Mouse (Mus musculus) embryonic fibroblast, embryonic 13.5 days (primary cell): ENCODE data around the gene Tax1bp1.

Experiments used
- CTCF ChIP-seq: IDR thresholded peaks from 2 replicates; pipeline ENCODE4 v1.5.1; 2011; ENCODE audit warnings: mild to moderate bottlenecking, control low read depth, low read length, moderate library complexity, borderline replicate concordance; ENCODE audit not compliant: insufficient read depth
- POLR2A ChIP-seq: IDR thresholded peaks from 2 replicates; pipeline ENCODE4 v1.6.1; 2011; ENCODE audit warnings: low read depth, mild to moderate bottlenecking, control low read depth, low read length, moderate library complexity

DNA sequence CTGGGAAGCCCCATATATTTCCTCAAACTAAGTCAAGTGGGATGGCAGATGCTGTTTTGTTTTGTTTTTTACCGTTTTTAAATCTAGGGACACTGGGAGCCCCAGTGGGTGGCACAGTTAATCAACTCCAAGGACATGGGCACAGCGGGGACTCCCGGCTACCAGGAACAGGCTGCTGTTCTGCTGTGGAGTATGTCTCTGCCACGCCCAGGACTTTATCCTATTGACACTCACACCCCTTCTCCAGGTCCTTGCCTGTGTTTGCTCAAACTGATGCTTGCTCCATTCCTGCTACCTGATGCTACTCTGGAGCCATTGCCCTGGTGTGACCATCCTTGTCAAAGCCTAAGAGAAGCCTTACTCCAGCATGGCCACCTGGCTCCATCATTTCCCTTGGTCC, 77.3 kb downstream of the Tax1bp1 start:
- no peak for TF ChIP-seq POLR2A
- no peak for TF ChIP-seq CTCF
